Mouse (Mus musculus): ENCODE measurements around the gene Sugt1.

The Sugt1 gene

DNA sequence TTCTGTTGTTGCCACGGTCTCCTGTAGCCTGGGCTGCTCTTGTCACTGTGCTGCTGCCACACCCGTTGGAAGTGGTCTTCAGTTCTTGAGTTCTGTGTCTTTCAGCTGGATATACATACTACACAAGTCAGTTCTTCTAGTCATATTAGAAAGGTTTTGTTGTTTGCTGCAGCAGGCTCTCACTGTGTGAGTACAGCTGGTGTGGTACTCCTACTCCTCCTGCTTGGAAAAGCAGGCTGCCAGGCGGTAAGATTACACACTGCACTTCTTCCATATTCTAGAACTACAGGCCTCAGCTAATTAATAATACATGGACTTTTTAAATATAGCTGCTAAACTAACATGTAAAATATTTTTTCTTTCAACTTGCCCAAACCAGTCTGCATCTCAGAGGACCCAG is 19.4 kb downstream of the Sugt1 start:
- DNase-seq (ENCODE audit: low spot score in 2 of 2), result peak; percentile 16 to 50

DNA sequence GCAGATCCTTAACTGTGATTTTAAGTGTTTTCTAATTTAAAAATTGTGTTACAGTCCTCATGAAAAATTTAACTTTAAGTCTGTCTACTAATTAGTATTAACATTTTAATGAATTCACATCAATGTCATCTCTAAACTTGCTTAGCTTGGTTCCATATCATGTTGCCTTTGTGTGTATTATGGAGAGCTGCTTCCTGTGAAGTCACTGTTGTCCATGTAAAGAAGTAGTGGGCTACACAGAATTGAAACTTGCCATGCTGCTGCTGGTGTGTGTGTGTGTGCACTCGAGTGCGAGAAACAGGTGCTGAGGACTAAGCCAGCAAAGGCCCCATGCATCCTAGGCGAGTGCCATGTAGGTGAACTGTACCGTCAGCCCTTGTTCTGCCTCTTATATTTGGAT is 19.9 kb downstream of the Sugt1 start:
- no peak for DNase-seq (ENCODE audit: low spot score in 2 of 2)

DNA sequence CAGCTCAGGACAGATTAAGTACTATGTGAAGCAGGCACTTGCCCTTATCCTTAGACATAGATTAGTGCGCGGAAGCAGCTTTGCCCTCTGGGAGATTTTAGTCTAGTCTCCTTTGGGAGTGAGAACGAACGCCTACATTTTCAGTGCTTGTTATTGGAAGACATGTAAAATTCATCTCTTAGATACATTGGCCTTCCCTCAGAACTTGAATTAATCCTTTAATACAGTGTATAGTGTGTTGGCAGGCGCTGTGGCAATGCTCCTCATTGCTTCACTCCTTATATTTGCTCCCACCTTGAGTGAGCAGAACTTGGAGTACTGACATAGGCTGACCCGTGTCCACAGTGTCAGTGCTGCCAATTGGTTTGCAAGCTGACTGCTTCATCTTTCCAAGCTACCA is 20.8 kb downstream of the Sugt1 start:
- no peak for DNase-seq (ENCODE audit: low spot score in 2 of 2)

DNA sequence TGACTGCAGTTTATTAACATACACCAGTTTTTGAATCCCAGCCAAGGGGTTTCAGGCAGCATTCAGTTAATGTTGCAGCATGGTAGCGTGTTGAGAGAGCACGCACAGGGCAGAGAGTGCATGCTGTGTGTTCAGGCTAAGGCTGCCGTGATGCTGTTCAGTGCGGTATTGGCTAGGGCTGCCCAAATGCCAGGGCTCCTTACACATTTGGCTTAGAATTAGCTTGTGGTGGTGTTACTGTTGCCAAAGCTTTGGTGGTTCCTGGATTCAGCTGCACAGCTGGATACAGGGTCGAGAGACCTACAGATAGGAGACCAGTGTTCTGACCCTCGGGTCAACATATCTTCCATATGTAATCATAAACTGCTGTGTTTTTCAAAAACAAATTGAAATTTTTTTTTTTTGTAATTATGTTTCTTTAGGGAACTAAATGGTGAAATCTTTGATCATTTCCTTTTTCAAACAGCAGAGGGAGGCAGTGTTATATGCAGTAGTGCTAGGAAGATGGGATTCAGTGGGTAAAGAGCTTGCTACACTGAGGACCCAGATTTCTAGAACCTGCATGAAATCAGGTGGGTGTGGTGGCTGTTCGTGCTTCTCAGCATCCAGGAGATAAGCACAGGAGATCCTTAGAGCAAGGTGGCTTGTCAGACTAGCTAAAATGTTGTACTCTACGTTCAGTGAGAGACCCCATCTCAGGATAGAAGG is 29.8 kb downstream of the Sugt1 start:
- peak in 1 of 2 experiments; percentile 9 for DNase-seq (ENCODE audit: low spot score in 2 of 2)

DNA sequence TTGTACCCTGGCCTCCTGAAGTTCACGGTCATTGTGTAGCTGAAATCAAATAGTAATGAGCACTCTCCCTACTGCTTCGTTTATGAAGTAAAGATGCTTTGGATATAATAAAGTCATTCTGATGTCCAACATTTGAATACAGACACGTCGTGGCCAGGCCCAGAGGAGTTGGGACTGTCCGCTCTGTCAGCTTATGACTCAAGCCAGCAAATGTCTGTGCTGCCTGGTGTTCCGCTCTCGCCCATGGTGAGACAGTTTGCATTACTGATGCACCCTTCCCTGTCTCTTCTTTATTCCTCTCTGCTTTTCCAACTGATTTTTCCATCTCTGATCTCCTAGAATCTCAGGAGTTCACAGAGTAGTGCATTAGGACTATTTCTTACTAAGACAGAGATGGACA is 32.3 kb downstream of the Sugt1 start:
- no peak for DNase-seq (ENCODE audit: low spot score in 2 of 2)

DNA sequence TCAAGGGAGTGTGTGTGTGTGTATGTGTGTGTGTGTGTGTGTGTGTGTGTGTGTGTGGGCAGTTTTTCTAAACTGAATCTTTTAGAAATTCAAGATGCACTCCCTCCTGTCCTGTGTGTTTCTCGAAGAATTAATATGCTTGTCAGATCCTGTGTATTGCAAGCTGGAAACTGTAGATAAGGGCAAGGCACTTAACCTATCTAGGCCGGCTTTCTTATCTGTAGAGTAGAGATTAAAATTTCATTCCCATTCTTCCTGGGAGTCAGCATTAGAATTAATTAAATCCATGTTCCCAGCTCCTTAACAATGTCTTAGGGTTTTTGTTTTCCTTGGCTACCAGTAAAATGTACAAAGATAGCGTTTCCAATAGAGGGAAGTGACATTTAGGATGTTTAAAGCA is 33.7 kb downstream of the Sugt1 start:
- DNase-seq (ENCODE audit: low spot score in 2 of 2), result no peak

DNA sequence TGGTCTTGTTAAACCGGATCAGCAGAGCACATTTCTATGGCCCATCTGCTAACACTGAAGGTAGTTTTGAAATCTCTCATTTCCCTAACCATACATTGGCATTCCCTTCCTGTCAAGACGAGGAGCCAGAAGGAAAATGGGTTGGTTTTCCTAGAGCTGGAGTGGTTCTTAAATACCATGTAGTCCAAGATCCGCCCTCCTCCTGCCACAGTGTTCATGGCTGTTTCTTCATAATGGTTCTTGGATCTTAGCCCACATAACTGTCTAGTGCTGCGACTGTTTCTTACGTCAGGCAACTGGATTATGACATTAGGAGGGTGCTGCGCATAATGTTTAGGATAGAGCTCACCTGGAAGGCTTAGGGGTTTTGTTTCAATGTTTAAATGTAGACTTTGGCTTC is 44.8 kb downstream of the Sugt1 start:
- DNase-seq (ENCODE audit: low spot score in 2 of 2), result no peak

DNA sequence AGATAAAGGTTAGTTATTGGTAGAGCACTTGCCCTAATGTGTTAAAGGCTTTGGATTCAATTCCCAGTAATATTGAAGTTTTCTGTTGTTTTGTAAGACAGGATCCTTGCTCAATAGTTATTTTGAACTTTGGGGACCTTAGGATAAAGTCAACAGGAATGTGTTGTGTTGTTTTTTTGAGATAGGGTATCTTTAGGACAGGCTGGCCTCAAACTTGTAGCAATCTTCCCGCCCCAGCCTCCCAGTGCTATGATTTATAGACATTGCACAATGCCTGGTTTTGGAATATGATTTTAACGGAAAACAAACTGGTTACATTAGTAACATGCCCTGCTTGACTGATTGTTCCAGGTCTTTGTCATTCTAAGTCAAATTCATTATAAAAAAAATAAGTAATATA is 45.7 kb downstream of the Sugt1 start:
- no peak for DNase-seq (ENCODE audit: low spot score in 2 of 2)

DNA sequence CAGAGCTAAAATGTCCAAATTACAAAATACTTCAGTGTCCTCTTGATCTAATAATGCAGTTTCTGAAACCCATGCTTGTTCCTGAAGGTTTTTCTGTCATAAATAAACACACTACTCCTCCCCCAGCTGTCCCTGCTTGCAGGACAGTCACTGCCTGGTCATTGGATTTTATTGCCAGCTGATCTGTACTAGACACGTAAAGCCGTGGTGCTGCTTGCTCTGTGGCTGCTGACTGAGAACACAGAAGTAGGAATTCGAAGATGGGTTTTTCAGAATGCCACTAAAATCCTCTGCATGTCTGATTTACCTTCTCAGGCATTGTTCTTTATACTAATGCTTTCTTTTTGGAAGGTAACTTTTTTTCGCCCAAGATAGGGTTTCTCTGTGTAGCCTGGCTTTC is 49.3 kb downstream of the Sugt1 start:
- no peak for DNase-seq (ENCODE audit: low spot score in 2 of 2)

DNA sequence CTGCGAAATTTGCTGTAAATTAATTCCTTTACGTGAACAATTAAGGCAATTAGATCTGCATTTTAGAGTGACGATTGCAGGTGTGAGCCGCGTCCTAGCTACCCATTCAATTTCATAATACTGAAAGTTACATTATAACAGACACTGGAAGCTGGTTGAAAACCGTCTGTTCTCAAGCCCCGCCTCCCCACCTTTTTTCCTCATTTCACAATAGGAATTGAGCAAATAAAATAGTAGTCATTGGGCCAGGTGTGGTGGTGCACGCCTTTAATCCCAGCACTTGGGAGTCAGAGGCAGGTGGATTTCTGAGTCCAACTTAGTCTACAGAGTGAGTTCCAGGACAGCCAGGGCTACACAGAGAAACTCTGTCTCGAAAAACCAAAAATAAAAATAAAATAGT is 54.6 kb downstream of the Sugt1 start:
- DNase-seq (ENCODE audit: low spot score in 2 of 2), result no peak

DNA sequence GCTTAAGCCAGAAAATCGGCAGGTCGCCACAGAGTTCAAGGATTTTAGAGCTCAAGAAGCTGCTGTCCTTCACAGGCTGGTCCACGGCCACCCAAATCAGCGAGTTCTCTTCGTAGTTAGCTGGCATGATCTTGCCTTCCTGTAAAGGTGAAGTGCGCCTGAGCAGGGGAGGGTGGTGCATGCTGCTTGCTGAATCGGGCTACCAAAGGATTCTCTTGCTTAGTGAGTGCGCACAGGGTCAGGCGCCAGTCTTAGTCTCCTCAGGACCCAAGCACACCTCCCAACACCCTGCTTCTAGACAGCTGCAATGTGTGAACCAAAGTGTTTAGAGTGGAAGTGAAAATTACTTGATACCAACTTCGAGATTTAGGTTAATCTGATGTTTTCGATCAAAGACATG is 57.9 kb downstream of the Sugt1 start:
- no peak for DNase-seq (ENCODE audit: low spot score in 2 of 2)

DNA sequence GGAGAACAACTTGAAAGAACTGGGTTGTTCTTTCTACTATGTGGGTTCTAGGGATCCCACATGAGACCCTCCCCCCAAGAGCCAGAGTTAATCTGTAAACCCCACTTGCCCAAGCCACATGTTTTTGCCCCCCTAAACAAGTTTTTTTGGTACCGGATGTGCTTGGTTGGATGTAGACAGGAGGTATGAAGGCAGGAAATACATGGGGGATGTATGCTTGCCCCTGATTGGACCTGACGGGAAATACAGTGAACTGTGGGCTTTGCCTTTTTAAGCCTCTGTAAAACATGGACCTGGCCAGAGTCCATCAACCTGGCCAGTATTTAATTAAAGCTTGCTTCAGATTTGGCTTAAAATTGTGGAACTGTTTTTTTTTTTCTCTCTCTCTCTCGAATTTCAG is 62.2 kb downstream of the Sugt1 start:
- DNase-seq (ENCODE audit: low spot score in 2 of 2), result no peak

DNA sequence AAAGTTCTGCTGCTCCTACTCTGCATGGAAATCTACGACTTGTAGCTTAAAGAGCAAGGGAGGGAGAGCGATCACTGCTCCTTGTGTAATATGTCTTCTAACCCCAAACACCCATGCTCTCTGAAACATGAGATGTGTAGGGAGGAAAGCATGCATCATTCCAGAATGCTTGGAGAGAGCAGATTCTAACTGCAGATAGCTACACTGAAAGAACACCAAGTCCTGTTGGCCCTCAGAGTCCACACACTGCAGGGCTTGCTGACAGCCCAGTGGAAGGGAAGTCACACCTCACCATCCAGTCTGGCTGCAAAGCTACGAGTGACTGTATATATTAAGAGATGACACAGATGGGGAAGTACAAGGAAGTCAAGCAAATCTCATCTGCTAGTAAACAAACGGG is 65.2 kb downstream of the Sugt1 start:
- no peak for DNase-seq (ENCODE audit: low spot score in 2 of 2)

DNA sequence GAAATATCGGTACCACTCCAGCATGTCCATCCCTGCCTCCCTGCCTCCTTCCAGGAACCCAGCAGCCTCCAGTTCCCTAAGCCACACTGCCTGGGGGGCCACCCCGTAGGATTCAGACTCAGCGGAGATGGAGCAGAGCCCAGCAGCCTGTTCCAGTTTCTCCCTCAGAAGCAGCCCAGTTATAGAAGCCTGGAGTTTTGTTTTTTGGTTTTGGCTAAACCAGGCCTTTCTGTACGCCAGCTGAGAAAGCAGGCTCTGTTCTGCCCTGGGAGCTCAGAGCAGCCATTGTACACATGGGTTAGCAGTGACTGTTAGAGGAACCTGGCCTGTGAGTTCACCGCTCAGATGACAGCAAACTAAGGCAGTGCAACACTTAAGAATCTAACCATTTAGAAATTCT is 70.8 kb downstream of the Sugt1 start:
- DNase-seq (ENCODE audit: low spot score in 2 of 2), result peak; percentile 51 to 54

DNA sequence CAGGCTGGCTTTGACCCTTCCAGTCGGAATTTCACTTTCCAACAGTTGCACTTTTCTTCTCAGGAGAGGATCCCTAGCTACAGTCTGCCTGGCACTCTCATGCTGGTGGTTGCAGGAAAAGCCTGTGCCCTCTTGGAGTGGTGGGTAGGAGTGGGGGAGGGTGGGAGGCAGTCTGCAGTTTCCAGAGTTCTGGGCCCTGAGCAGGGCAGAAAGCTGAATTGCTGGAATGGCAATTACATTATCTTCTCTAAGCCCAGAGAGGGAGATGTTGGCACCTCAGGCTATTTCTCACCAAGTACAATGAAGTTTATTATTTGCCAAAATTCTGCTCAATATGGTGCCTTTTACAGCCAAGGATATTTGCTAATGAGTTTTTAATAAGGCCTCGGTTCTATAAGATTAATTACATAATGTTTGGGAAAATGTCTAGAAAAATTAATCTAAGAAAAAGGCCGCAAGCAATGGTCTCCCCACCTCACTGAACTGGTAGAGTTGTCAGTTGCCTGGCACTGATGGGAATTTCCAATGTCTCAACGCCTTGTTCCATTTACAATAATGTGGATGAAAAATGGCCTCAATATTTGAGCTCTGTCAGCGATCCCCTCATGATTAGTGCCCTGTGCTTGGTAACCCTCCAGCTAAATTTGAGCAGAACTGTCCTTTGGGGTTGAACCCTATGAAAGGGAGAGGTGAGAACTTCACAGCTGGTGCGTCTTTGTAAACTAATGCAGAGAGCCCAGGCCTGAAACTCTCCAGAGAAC is 71.4 kb downstream of the Sugt1 start:
- DNase-seq (ENCODE audit: low spot score in 2 of 2), result no peak

DNA sequence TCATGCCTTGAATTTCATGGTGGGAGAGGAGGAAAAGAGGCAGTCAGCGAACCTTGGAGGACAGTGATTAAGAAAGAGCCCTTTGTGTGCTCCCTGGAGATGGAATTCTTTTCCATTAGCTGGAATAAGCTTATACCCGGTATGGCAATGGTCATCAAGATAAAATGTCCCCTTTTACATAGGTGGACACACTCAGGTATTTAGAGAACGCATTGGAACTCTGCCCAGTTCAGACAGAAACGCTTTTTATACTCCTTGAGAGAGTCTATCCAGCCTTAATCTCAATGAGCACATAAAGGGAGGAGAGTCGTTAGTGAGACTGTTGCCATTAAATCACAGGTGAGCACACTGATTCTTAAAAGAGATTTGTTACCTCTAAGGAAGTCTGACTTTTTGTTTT is 73.0 kb downstream of the Sugt1 start:
- no peak for DNase-seq (ENCODE audit: low spot score in 2 of 2)

DNA sequence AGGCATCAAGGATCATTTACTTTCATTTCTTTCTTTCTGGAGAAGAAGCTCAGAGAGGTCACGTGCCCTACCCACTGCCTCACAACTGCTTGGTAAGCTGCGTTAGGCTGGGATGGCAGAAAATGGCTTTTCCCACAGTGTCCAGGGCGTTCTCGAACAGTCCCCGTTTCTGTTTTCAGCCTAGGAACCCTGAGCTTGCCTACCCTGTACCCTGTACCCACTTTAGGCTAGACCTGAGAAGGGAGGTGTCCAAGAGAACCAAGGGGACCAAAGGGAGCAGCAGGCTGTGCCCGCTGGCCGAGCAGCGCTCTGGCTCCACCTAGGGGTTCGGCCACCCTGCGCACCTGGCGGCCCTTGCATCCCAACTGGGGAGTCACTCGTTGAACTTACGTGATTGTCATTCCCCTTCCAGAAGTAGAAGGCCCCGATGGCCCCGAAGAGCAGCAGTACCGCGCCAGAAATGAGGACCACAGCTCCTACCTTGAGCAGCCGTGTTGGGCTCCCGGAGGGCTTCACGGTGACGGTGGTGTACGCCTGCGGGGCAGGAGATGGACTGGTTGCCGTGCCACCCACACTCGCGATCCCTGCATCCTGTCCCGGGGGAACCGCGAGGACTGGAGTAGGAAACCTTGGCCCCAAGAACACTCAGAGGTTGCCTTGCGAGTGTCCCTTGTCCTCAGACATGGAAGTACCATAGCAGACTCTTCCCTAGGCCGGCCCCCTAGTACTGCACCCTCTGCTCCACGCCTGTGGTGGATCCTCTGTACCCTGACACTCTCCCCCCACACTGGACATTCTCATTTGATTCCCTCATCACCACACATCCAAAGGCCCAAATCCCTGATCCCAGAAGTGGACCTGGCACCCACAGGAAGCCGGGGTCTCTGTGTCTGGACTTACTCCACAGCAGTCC is 73.8 kb downstream of the Sugt1 start:
- DNase-seq (ENCODE audit: low spot score in 2 of 2), result peak; percentile 18 to 40

DNA sequence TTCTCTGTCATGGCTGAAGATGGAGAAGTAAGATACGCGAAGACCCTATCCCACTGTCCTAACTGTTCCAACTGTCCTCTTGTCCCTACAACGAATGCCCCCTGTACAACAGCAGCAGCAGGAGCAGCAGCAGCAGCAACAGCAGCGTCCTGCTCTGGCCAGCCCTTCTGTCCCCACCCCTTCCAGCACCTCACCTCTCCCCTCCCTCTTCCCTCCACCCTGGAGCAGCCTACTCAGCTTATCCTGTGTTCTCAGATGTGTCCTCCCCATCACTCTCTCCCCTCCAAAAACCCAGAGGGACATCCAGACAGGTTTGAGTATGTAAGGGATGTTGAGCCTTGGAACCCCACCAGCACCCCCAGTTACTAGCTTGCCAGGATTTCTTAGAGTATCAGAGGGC is 74.5 kb downstream of the Sugt1 start, which contains the start of gene Cnmd:
TSS of gene Cnmd (minus strand) at position 170 of the 400 bp plus-strand sequence.
- no peak for DNase-seq (ENCODE audit: low spot score in 2 of 2)

DNA sequence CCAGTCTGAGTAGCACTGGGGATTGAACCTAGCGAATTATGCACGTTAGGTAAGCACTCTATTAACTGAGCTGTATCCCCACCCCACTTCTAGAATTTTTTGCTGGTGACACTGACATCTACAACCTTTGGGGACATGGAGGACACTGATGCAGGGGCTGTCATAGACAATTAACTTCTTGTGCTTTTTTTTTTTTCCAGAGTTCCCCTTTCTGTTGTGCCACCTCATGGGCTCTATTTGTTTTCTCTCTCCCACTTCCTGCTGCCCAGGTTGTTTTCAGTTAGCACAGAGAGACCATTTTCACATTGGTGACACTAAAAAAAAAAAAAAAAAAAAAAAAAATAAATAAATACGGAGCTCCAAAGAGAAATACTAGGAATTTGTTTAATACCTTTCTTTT is 83.5 kb downstream of the Sugt1 start:
- no peak for DNase-seq (ENCODE audit: low spot score in 2 of 2)

DNA sequence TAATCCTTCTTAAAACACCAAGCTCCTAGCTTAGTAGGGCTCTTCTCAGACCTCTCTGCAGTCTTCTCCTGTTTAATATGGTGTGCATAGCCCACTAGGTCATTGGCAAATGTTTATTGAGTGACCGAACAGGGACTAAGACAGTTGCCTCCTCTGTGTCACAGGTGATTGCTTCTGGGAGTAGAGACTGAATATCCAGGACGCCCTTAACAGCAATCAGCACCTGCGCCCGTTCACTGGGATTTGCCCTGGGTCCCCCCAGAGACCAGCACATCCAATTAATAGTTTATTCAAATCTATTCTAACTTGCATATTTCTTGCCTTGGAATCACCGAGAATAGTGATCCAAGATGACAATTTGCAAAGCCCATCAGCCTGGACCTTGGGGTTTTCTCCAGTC is 85.1 kb downstream of the Sugt1 start:
- DNase-seq (ENCODE audit: low spot score in 2 of 2), result no peak

DNA sequence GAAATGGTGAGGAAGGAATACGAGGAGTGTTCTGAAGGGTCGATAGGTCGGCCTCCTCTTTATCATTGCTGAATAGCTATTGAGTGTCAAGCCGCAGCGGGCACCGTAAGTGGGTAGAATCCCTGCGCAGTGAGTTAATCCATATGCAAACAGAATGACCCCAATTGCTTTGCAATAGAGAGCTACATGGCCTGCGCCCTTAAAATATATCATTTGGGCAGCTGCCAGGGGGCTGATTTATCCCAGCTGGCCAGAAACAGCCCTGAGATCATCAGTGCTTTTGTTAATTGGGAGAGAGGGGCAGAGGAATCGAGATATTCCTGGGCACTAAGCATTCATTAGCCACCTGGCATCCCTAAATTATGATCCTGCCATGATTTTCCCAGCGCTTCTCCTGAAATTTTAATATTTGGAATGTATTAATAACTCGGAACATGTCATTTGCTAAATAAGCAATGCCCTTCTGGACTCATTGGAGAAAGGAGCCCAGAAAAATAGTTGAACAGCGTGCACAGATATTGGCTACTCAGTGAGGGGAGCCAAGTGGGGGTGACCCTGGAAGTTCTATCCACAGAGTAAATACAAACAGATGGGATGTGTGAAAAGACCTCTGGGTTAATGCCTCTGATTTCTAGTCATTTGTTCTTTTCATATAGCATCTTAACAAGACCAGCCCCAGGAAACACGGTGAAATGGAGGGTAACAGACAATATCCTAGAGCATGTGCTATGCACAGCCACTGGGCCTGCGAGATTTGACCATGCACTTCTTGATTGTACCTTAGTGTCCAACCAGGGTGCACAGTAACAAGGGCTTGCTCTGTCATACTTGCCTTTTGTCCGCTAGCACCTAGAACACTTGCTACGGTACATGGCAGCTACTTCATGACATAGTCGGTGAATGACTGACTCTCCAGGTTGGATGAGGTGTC is 85.9 kb downstream of the Sugt1 start:
- no peak for DNase-seq (ENCODE audit: low spot score in 2 of 2)
